Mouse (Mus musculus) intestine, embryonic 14.5 days (tissue): ENCODE measurements around the gene Zc3h6. TPM values are rescaled to one million over a fixed set of nuclear protein-coding genes. Genes with fewer than 3 reads are reported as not detected.

Experiments
- ATAC-seq: fragments of 200-750 bp; cut with Nextera tagmentation; replicated peaks from 2 replicates; pipeline ENCODE4 v1.8.0; 2017; ENCODE audit warnings: low read depth, moderate number of reproducible peaks, moderate TSS enrichment, moderate library complexity; ENCODE audit not compliant: low FRiP score, low TSS enrichment
- DNase-seq: peaks from one replicate; pipeline ENCODE4 v3.0.0-alpha.2; 2018; ENCODE audit warnings: low spot score
- H3K27ac ChIP-seq: fragments of 300-500 bp; sonication (generic); 2 replicates; pipeline ENCODE4 v1.5.1; 2014; ENCODE audit warnings: low read depth, mild to moderate bottlenecking, control low read depth
- H3K27me3 ChIP-seq: fragments of 300-500 bp; sonication (generic); replicated peaks from 2 replicates; pipeline ENCODE4 v1.6.1; 2014; ENCODE audit warnings: low read length, control low read depth; ENCODE audit not compliant: control insufficient read depth, insufficient read depth
- H3K36me3 ChIP-seq: fragments of 300-500 bp; sonication (generic); 2 replicates; pipeline ENCODE4 v1.6.1; 2014; ENCODE audit warnings: low read length, control low read depth; ENCODE audit not compliant: control insufficient read depth, insufficient read depth
- H3K4me1 ChIP-seq: fragments of 300-500 bp; sonication (generic); replicated peaks from 2 replicates; pipeline ENCODE4 v1.6.1; 2014; ENCODE audit warnings: low read length, control low read depth, mixed read lengths; ENCODE audit not compliant: control insufficient read depth, insufficient read depth
- H3K4me2 ChIP-seq: fragments of 300-500 bp; sonication (generic); 2 replicates; pipeline ENCODE4 v1.6.1; 2014; ENCODE audit warnings: low read length
- H3K4me3 ChIP-seq: fragments of 300-500 bp; sonication (generic); 2 replicates; pipeline ENCODE4 v1.5.1; 2014; ENCODE audit warnings: low read depth, low read length, control low read depth, mixed read lengths
- H3K9ac ChIP-seq: fragments of 300-500 bp; sonication (generic); 2 replicates; pipeline ENCODE4 v1.6.1; 2014; ENCODE audit warnings: mild to moderate bottlenecking, low read length
- H3K9me3 ChIP-seq: fragments of 300-500 bp; sonication (generic); 2 replicates; pipeline ENCODE4 v1.6.1; 2016; ENCODE audit warnings: low read length, control low read depth; ENCODE audit not compliant: control insufficient read depth
- WGBS: fragments of 180-500 bp; shearing (Covaris S2); extraction: QIAGEN DNeasy Blood & Tissue Kit; methylation state at CpG from one replicate; pipeline ENCODE4 v1.1.7; 2014; 5-methylcytosine and 5-hydroxymethylcytosine counted together
- polyA plus RNA-seq: library from polyadenylated mRNA; unstranded; fragments of >200 nt; fragmentation: Nextera tagmentation; extraction: Ambion mirVana; gene quantifications from 2 replicates; pipeline ENCODE4 v1.2.1, GENCODE M21; 2014

Gene Zc3h6
- polyA plus RNA-seq, 1 experiment from 2014 or later, result 1.7 TPM

DNA sequence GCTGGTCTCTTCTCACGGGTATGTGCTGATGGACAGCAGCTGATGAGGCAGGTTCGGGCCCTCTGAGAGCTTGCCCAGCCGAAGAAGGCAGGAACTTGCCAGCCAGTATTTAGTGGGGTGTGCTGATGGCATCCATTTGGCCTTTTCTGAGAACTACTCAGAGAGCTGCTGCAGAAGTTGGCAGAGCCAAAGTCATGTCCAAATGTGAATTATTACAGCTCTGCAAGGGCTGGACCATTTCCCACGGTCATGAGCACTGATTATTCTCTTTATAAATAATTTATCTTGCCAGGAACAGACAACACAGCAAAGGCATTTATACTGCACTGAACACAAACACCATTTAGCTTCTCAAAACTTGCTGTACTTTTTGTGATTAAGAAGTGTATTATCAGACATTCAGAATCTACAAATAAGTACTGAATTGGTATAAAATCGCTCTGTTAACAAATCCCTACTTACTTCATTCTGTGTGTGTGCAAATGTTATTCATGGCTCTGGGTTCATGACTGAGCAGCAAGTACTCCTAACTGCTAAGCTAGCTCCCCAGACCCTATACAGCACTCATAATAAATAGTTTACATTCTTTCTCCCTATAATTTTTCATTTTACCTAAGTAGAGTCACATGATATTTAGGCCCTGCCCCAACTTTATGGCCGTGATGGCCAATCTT, 79.1 kb downstream of the Zc3h6 start:
- DNase-seq (no peak), ATAC-seq (no peak)
- Histone ChIP-seq H3K27ac (no peak overlapping the region), H3K4me1 (no peaks in the 10 kb centered on the region; the same call in 1 of the 2 replicates), H3K4me2 (no peak overlapping the region), H3K27me3 (no peaks in the 10 kb centered on the region), H3K36me3 (no peaks in the 10 kb centered on the region), H3K4me3 (no peak overlapping the region), H3K9ac (no peak overlapping the region), H3K9me3 (no peaks in the 10 kb centered on the region)
- 46% methylated on average over 6 of the region's 6 CpGs for WGBS

DNA sequence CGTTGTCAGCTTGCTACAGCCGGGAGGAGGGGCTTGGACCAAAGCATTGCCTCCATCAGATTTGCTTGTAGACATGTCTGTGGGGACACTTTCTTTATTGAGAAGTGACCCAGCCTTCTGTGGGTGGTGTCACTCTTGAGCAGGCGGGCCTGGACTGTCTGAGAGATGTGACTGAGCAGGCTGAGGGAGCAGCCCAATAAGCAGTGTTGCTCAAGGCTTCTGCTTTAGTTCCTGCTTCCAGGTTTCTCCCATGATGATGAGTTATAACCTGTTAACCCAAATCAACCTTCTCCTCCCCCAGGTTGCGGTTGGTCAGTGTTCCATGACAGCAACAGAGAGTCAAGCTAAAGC, 79.6 kb downstream of the Zc3h6 start:
- ATAC-seq (no peak), DNase-seq (no peak)
- no peaks in the 10 kb centered on the region for H3K36me3 ChIP-seq
- no peaks in the 10 kb centered on the region for H3K9me3 ChIP-seq
- H3K4me2 ChIP-seq, result no peak overlapping the region
- no peak overlapping the region for H3K4me3 ChIP-seq
- no peak overlapping the region for H3K27ac ChIP-seq
- no peak overlapping the region for H3K9ac ChIP-seq
- WGBS, result 75% methylated on average over 4 of the region's 4 CpGs
- no peaks in the 10 kb centered on the region for H3K27me3 ChIP-seq
- H3K4me1 ChIP-seq, result no peaks in the 10 kb centered on the region; the same call in 1 of the 2 replicates

DNA sequence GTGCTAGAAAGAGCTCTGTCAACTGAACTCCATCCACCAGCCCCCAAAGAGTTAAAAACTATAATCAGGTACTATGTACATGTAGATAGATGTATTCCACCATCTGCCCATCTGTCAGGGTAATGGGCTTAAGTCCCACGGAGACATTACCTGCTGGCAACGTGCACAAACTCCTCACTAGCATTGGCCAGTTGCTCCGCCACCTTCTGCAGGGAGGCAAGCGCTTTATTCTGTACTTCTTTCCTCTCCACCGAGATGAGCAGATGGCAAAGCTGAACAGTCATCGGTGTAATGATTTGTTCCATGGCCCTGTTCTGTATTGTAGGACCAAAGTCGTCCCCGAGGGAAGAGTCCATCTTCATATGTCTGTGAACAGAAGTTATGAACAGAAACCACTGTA, 80.6 kb downstream of the Zc3h6 start, which contains the start of gene Vinac1:
TSS of gene Vinac1 (minus strand) at position 362 of the 400 bp plus-strand sequence.
- 80% methylated on average over 8 of the region's 8 CpGs for WGBS
- H3K27ac ChIP-seq, result no peak within 1 kb of the TSS

DNA sequence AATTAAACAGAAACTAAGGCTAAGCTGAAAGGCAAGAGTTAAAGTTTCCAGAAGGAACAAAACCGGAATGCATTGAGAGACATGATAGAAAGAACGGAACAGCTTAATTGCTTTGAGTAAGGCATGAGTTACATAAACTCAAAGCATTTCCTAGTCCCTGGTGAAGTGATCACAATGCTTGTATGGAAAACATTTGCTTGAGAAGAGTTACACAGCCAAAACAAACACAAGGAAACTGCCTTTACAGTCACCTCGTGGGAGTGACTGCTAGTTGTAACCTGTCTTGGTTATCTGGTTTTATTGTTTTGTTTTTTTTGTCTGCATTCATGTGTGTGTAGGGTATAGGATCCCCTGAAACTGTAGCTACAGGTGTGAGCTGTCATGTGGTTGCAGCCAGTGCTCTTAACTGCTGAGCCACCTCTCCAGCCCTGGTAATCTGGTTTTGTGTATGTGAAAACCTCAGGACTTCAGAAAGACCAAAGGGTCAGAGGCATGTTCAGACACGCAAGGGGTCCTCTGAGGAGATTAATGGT, 85.3 kb downstream of the Zc3h6 start:
- no peak overlapping the region for H3K9ac ChIP-seq

More for the DNA sequence above, 80.6 kb downstream of the Zc3h6 start, which contains the start of gene Vinac1:
- H3K4me3 ChIP-seq, result no peak within 1 kb of the TSS
- H3K36me3 ChIP-seq, result no peaks in the 10 kb centered on the region
- no peaks in the 10 kb centered on the region for H3K9me3 ChIP-seq
- H3K4me1 ChIP-seq, result no peaks in the 10 kb centered on the region; the same call in 1 of the 2 replicates
- no peak for DNase-seq
- ATAC-seq, result no peak
- no peaks in the 10 kb centered on the region for H3K27me3 ChIP-seq
- no peak within 1 kb of the TSS for H3K9ac ChIP-seq
- H3K4me2 ChIP-seq, result no peak within 1 kb of the TSS

DNA sequence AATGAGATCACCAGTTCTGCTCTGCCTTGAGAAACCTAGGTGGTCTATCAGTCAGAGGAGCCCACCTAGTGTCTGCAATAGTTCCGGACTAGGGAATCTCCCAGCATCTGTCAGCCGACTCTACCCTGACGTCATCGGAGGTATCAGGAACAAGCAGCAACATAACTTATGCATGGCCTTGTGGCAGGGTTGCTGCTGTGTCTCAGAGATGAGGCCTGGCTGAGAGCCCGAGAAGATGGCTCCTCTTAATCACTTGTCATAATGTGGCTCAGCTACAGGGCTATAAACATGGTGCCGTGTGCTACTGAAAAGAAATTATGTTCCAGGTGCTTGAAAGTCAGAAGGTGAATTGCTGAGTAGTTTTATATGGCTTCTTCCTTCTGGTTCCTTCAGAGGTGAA, 88.5 kb downstream of the Zc3h6 start:
- WGBS, result 81% methylated on average over 6 of the region's 6 CpGs
- no peaks in the 10 kb centered on the region for H3K36me3 ChIP-seq
- ATAC-seq (no peak), DNase-seq (no peak)
- no peak overlapping the region for H3K9ac ChIP-seq
- no peak overlapping the region for H3K4me3 ChIP-seq
- no peaks in the 10 kb centered on the region for H3K4me1 ChIP-seq
- H3K4me2 ChIP-seq, result no peak overlapping the region
- no peak overlapping the region for H3K27ac ChIP-seq
- no peaks in the 10 kb centered on the region for H3K27me3 ChIP-seq
- peaks cover 6% of the 10 kb centered on the region for H3K9me3 ChIP-seq

More for the DNA sequence above, 85.3 kb downstream of the Zc3h6 start:
- no peak for ATAC-seq
- no peaks in the 10 kb centered on the region; the same call in 1 of the 2 replicates for H3K9me3 ChIP-seq
- H3K4me3 ChIP-seq, result no peak overlapping the region
- no peaks in the 10 kb centered on the region for H3K27me3 ChIP-seq
- no peak overlapping the region for H3K27ac ChIP-seq
- no peaks in the 10 kb centered on the region for H3K36me3 ChIP-seq
- DNase-seq, result no peak
- 53% methylated on average over 4 of the region's 4 CpGs for WGBS
- no peak overlapping the region for H3K4me2 ChIP-seq
- H3K4me1 ChIP-seq, result no peaks in the 10 kb centered on the region

DNA sequence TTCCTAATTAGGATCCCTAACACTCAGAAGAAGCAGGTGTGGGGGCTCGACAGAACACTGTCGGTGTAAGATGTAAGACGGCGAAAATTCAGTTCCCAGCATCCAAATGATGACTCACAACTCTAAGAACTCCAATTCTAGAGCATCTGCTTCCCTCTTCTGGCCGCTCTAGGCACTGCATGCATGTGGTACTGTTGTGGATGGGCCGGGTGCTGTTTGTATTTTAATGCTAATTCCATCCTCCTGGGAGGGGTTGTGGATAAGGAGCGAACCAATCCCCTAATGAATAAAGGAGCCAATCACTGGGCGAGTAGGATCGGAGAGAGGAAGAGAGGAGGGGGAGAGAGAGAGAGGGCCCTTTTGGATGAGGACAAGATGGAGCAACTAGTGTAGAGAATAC, 89.4 kb downstream of the Zc3h6 start:
- no peak for ATAC-seq
- Histone ChIP-seq H3K36me3 (no peaks in the 10 kb centered on the region), H3K9ac (no peak overlapping the region), H3K27me3 (no peaks in the 10 kb centered on the region), H3K27ac (no peak overlapping the region), H3K4me1 (no peaks in the 10 kb centered on the region), H3K9me3 (peaks cover 6% of the 10 kb centered on the region), H3K4me2 (no peak overlapping the region), H3K4me3 (no peak overlapping the region)
- no peak for DNase-seq
- WGBS, result 53% methylated on average over 9 of the region's 9 CpGs

DNA sequence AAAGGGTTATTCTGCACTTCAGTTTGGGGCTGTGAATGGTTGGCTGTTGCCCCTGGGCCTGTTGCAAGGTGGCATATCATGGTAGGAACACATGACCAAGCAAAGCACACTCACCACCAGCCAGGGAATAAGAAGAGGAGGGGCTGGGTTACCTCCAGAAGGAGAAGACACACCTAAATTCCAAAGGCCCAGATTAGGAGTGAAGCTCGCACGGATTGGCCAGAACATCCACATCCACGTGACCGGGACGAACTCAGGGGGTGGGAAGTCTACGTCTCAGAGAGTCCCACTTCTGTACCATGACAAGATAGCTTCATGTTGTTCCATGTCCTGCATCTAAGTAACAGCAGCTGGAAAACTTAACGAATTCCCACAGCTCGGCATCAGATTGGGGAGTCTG, 90.1 kb downstream of the Zc3h6 start:
- no peak overlapping the region for H3K4me3 ChIP-seq
- peaks cover 6% of the 10 kb centered on the region for H3K9me3 ChIP-seq
- H3K36me3 ChIP-seq, result no peaks in the 10 kb centered on the region
- no peak overlapping the region for H3K27ac ChIP-seq
- DNase-seq, result no peak
- no peak overlapping the region for H3K4me2 ChIP-seq
- WGBS, result 94% methylated on average over 8 of the region's 8 CpGs
- H3K9ac ChIP-seq, result no peak overlapping the region
- ATAC-seq, result no peak
- H3K4me1 ChIP-seq, result no peaks in the 10 kb centered on the region
- no peaks in the 10 kb centered on the region for H3K27me3 ChIP-seq

DNA sequence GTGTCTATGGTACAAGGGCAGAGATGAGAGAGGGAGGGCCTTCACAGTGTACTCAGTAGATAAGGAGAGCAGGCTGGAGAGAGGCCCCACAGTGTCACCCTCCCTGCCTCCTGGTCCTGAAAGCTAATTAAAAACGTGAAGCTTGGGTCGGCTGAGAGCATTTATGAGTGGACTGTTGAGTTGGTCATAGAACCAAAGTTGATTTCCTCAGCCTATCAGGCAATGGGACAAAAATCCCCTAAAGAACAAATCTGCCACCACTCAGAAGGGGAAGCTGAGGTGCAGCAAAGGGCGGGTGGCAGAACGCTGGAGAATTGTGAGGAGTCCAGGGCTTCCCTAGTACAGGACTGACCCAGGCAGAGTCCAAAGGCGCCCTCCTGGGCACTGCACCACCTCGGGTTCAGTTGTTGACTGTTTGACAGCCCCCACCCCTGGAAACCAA, 90.7 kb downstream of the Zc3h6 start:
- Histone ChIP-seq H3K4me1 (no peaks in the 10 kb centered on the region), H3K4me2 (no peak overlapping the region), H3K4me3 (no peak overlapping the region), H3K27ac (no peak overlapping the region), H3K9ac (no peak overlapping the region), H3K36me3 (no peaks in the 10 kb centered on the region), H3K9me3 (peaks cover 6% of the 10 kb centered on the region), H3K27me3 (no peaks in the 10 kb centered on the region)
- DNase-seq (no peak), ATAC-seq (no peak)
- WGBS, result 84% methylated on average over 6 of the region's 6 CpGs
